Mouse (Mus musculus): ENCODE data around the gene Pcdh9. TPM values are rescaled to one million over a fixed set of nuclear protein-coding genes. Genes with fewer than 3 reads are reported as not detected.

Pcdh9 gene
- polyA plus RNA-seq, 1 experiment from 2014 or later: 54.6 TPM

DNA sequence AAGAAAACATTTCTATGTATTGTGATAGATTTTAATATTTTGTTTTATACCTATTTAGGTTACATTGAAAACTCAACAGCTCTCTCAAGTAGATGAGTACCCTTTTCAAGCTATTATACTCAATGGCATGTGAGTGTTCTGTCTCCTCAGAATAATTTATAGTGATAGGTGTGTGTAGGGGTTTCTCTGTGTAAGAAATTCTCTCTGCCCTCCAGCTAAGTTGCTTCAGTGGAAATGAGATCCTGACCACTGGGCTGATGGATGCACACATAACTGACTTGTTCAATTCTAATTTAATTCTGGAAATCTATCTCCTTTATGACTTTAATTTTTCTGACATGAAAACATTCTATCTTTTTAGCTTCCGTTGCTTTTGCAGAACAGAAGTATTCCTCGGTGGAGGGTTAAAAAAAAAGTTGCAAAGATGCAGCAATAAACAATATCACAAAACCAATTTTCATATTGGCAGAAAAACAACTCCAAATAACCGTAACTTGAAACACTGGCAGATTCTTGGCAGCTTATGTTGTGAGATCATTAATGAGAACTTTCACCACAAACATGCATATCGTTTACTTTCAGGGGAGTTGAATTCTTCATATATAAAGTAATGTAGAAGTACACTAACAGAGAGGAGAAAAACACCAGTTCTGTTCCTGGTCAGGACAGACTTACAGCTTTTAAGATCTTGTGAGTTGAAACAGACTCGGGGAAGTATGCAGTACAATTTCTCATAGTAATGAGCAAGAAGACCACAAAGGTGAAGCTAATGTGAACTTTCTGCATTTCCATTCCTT lies 828.5 kb downstream of the Pcdh9 start:
- Histone ChIP-seq H3K4me1 (no peaks in the 10 kb centered on the region), H3K36me3 (no peaks in the 10 kb centered on the region), H3K9ac (no peak overlapping the region), H3K27me3 (no peaks in the 10 kb centered on the region), H3K27ac (no peak overlapping the region), H3K4me3 (no peak overlapping the region), H3K9me3 (no peaks in the 10 kb centered on the region), H3K4me2 (replicated peaks) (no peak overlapping the region)
- ATAC-seq (ENCODE audit: insufficient number of reproducible peaks, insufficient read depth, low FRiP score, low TSS enrichment): no peak
- WGBS: 70% methylated on average over 5 of the region's 5 CpGs

DNA sequence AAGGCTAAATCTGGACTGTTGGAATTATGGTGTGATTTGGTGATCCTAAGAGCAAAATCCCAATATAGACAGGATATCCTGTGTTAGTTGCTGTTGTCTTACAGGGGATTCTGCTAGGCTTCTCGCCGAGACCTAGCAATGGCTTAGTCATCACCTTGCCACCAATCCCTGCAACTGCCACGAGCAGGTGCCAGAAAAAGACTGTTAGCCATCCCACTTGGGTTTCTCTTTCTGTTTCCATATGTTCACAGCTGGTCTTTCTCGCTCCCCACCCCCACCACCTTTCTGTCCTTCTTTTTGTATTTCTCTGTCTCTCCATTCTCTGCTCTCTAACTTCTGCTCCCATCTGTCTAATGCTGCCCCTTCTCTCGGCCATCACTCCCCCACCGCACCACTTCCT lies 831.7 kb downstream of the Pcdh9 start:
- no peak overlapping the region for H3K4me2 ChIP-seq (replicated peaks)
- WGBS: 88% methylated on average over 6 of the region's 6 CpGs

DNA sequence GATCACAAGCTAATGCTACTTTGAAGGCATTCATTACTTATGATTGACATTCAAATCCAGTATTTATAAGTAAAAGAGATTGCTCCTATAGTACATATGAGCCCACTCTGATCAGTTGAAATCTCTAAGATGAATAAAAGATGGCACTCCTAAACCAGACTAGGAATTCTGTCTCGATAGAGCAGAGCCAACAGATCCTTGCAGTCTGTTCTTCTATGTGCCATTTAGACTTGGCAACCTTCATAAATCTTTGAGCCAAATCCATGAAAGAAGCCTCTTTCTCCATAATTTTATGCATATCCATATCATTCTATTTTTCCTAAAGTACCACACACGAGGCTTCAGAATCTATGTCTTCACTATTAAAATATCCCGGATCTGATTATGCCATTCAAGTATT lies 834.5 kb downstream of the Pcdh9 start:
- WGBS: 84% methylated on average over 3 of the region's 3 CpGs
- Histone ChIP-seq H3K4me3 (no peak overlapping the region), H3K9me3 (no peaks in the 10 kb centered on the region), H3K4me2 (replicated peaks) (no peak overlapping the region), H3K4me1 (no peaks in the 10 kb centered on the region), H3K36me3 (no peaks in the 10 kb centered on the region), H3K27ac (no peak overlapping the region), H3K27me3 (no peaks in the 10 kb centered on the region), H3K9ac (no peak overlapping the region)
- ATAC-seq (ENCODE audit: insufficient number of reproducible peaks, insufficient read depth, low FRiP score, low TSS enrichment): no peak

More for the DNA sequence above, 831.7 kb downstream of the Pcdh9 start:
- Histone ChIP-seq H3K4me3 (no peak overlapping the region), H3K9ac (no peak overlapping the region), H3K27ac (no peak overlapping the region), H3K4me1 (no peaks in the 10 kb centered on the region), H3K27me3 (no peaks in the 10 kb centered on the region), H3K9me3 (no peaks in the 10 kb centered on the region), H3K36me3 (no peaks in the 10 kb centered on the region)
- no peak for ATAC-seq (ENCODE audit: insufficient number of reproducible peaks, insufficient read depth, low FRiP score, low TSS enrichment)

DNA sequence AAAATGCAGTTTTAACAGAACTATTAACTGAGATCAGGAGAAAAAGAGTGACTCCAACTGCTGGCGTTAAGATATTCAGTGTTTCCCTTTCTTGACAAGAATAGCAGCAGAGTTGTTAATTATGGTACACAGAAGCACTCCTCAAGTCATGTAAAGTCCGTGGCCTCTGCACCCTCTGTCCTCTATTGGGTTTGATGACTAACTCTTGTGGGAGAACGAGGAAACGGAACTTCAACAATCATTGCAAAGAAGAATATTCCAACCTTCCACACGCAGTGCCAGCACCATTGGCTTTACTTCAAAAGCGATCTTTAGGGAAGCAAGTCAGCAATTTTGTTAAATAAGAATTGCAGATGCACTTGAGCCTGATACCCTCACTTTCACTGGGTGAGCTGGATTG lies 849.9 kb downstream of the Pcdh9 start:
- no peaks in the 10 kb centered on the region for H3K9me3 ChIP-seq
- H3K27ac ChIP-seq: no peak overlapping the region
- no peak overlapping the region for H3K4me2 ChIP-seq (replicated peaks)
- 79% methylated on average over 6 of the region's 6 CpGs for WGBS
- no peaks in the 10 kb centered on the region for H3K27me3 ChIP-seq
- H3K4me1 ChIP-seq: no peaks in the 10 kb centered on the region
- no peak overlapping the region for H3K4me3 ChIP-seq
- ATAC-seq (ENCODE audit: insufficient number of reproducible peaks, insufficient read depth, low FRiP score, low TSS enrichment): no peak
- no peaks in the 10 kb centered on the region for H3K36me3 ChIP-seq
- H3K9ac ChIP-seq: no peak overlapping the region

DNA sequence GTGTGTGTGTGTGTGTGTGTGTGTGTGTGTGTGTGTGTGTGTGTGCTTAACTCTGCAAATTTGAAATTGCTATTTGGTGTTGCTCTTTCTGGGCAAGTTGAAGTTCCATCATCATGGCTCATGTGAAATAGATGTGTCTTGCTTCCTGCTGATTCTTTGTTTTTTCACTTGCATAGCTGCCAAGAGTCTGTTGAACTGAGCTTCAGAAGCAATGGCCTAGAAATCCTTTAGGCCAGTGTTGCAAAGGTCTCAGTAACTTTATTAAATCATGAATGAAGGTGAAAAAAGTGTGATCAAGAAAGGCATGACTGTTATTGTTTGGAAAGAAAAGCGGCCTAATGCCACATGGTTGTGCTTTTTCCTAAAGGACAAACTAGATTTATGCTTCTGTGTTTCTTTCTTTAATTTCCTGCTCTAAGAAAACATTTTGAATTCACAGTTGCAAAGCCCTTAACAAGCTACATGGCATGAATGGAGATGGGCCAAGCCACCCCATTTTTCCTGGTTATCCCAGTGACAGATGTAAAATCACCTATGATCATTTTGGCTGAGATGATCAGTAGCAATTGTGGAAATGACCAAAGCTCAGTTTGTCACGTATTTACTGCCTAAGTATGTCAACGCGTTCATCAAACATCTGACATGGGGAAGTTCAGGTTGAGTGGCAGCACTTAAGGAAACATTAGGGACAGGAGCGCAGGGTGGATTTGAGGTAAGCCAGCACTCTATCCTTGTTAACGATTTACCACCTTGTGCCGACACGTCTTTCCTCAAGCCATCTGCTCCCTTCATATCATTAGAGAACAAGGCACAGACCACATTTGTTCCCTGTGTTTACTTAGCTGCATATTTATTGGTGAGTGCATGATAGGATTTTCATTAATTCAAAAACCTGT lies 850.9 kb downstream of the Pcdh9 start:
- Histone ChIP-seq H3K4me3 (no peak overlapping the region), H3K4me2 (replicated peaks) (no peak overlapping the region), H3K27ac (no peak overlapping the region), H3K27me3 (no peaks in the 10 kb centered on the region), H3K4me1 (no peaks in the 10 kb centered on the region), H3K9me3 (no peaks in the 10 kb centered on the region), H3K36me3 (no peaks in the 10 kb centered on the region), H3K9ac (no peak overlapping the region)
- 78% methylated on average over 8 of the region's 8 CpGs for WGBS
- no peak for ATAC-seq (ENCODE audit: insufficient number of reproducible peaks, insufficient read depth, low FRiP score, low TSS enrichment)

DNA sequence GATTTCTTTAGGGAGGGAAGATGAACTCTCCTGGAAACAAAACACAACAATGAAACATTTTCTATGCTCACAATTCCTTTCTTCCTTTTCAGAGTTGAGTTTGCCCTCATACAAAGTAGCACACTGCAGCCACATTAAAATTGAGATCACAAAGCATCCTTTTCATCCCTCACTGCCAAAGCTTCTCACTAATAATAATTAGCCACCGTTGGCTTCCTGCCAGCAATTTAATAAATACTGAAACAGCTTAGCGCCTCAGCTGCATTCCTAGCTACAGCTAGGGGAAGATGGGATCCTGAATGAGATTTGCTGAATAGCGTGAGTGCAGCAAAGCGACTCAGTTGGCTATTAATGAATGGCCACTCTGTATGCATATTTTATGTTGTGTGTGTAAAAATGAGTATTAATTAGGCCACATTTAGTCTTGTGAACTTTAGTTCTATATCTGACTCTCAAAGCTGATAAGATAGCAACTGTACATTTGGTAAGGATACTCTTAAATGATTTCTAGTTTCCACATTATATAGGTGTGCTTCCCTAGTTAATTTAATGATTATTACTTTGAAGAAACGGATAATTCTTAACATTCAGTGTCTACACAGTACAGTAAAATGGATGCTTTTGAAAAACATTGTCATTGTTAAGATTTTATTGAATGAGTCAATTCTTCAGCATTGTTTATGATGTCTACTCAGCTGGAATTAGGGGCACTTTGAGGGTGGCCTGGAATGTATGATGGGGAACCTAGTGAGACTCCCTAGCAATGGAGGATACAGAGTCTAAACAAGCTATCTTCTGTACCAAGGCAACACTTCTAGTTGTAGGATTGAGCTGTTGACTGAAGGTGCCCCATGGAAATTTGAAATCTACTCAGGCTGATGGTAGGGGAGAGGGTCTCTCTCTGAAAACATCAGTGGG lies 881.1 kb downstream of the Pcdh9 start:
- no peaks in the 10 kb centered on the region for H3K4me1 ChIP-seq
- 69% methylated on average over 5 of the region's 5 CpGs for WGBS
- no peak overlapping the region for H3K4me3 ChIP-seq
- no peaks in the 10 kb centered on the region for H3K9me3 ChIP-seq
- H3K4me2 ChIP-seq (replicated peaks): no peak overlapping the region
- no peak overlapping the region for H3K9ac ChIP-seq
- H3K27ac ChIP-seq: no peak overlapping the region
- no peaks in the 10 kb centered on the region for H3K36me3 ChIP-seq
- H3K27me3 ChIP-seq: no peaks in the 10 kb centered on the region
- ATAC-seq (ENCODE audit: insufficient number of reproducible peaks, insufficient read depth, low FRiP score, low TSS enrichment): no peak

Measured in embryonic facial prominence, embryonic 12.5 days (tissue).